ENCODE assay signal across 1 mouse cellular context in the genomic region with DNA sequence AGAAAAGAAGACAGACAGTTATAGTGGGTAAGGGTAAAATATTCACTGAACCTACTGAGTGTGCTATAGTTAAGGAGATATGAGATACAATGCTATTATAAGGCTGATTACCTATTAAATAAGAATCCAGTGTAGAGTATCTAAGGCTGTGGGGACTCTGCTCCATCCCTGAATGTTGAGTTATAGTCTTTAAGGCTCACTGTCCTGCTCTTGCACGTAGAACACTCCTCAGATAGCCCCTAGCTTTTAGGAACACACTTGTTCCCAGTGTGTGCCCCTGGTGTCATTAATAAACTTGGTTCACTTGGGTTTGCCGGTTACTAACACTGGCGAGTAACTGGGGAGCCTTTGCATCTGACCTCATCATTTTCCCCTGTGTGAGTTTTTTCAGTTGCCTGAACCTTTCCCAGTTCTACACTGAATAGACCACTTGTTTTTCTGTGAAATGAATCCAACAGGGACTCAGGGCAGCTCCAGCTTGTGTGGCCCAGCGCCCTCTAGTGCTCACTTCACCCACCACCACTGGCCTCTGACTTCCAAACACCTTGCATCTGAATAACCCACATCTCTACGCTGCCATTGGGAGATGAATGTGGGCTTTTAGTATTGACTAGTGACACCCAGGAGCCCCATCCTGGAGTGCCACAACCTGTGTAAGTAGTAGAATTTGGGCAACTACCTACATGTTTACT.
TF ChIP-seq lines count a peak whose summit lies in the region.

No protein-coding gene starts in this region.

TF ChIP-seq in ES-E14, 5 proteins besides CTCF, POLR2A, EP300 and RAD21:
- TF ChIP-seq CHD2 (IDR thresholded peaks at IDR 0.05; ENCODE audit: low read depth, low read length) = no peak
- no peak for TF ChIP-seq HCFC1 (IDR thresholded peaks at IDR 0.05; ENCODE audit: borderline replicate concordance, insufficient read depth, low read length)
- no peak; the same call in 1 of the 2 replicates for TF ChIP-seq ZC3H11A (IDR thresholded peaks at IDR 0.05; ENCODE audit: borderline replicate concordance, low read depth, low read length)
- TF ChIP-seq MAFK (IDR thresholded peaks at IDR 0.05; ENCODE audit: insufficient read depth, low read depth, low read length) = no peak
- no peak for TF ChIP-seq ZNF384 (IDR thresholded peaks at IDR 0.05; ENCODE audit: low read depth, low read length)
